ENCODE assay signal across 17 mouse cellular contexts in genomic region chr7:96705307-96706129, GRCm38 (mm10).
DNase-seq lines count a peak whose midpoint lies in the region; ATAC-seq and TF ChIP-seq lines count a peak whose summit lies in the region.
"Had no signal": no experiment of that assay in that cellular context is flagged by ENCODE, and none has a peak within 500 bp of the region (broad histone marks: within the 10 kb centered on the region; RNA-seq: fewer than 3 reads in every experiment).

No protein-coding gene starts in this region.

- TF ChIP-seq CTCF in MEL (IDR thresholded peaks at IDR 0.05 in 2 of 3, conservative IDR thresholded peaks at IDR 0.05 in 1 of 3; ENCODE audit: control insufficient read depth in 1 of 3, insufficient read depth in 1 of 3, low read depth in 2 of 3, low read length in 3 of 3, poor library complexity in 1 of 3, severe bottlenecking in 1 of 3) = no peak

- DNase-seq in MEL (ENCODE audit: low read depth, low spot score) = peak; percentile 93
- peak; percentile 34 for DNase-seq in liver
- DNase-seq in layer of hippocampus, adult 9-10 months (ENCODE audit: low spot score) = no peak
- DNase-seq in kidney, postnatal 36 days = no peak
- DNase-seq: cerebellum, adult 9-11 months; kidney, postnatal 25 days; right cerebral cortex, postnatal 4 days; thymus, postnatal 14 days had no signal

- TF ChIP-seq EP300 in MEL (IDR thresholded peaks at IDR 0.05; ENCODE audit: low read depth in 1 of 2, low read length in 2 of 2) = peak; percentile 98 to 99

- H3K4me2 ChIP-seq in forebrain, embryonic 13.5 days = no peak overlapping the region
- no peak overlapping the region for H3K4me2 ChIP-seq in midbrain, embryonic 13.5 days (replicated peaks)
- H3K4me2 ChIP-seq: heart, embryonic 13.5 days; lung, embryonic 15.5 days; neural tube, embryonic 13.5 days had no signal

- H3K27ac ChIP-seq in MEL (ENCODE audit: control insufficient read depth, low read depth, low read length) = peak overlapping the region; percentile 99
- no peak overlapping the region for H3K27ac ChIP-seq in forebrain, embryonic 13.5 days
- no peak overlapping the region for H3K27ac ChIP-seq in midbrain, embryonic 13.5 days
- H3K27ac ChIP-seq: heart, embryonic 13.5 days; hindbrain, embryonic 10.5 days; lung, embryonic 15.5 days; neural tube, embryonic 13.5 days had no signal

- 93% methylated on average over 8 of the region's 8 CpGs for WGBS in forebrain, embryonic 13.5 days
- WGBS in midbrain, embryonic 13.5 days = 91% methylated on average over 8 of the region's 8 CpGs

- peaks cover 0 to 60% of the 10 kb centered on the region in 2 experiments; a peak in 2 of 4 replicates for H3K36me3 ChIP-seq in MEL (ENCODE audit: control insufficient read depth in 1 of 2, insufficient read depth in 2 of 2, low read length in 2 of 2)
- H3K36me3 ChIP-seq in forebrain, embryonic 13.5 days (ENCODE audit: poor library complexity, severe bottlenecking) = peaks cover 57% of the 10 kb centered on the region
- peaks cover 17% of the 10 kb centered on the region for H3K36me3 ChIP-seq in midbrain, embryonic 13.5 days
- H3K36me3 ChIP-seq: heart, embryonic 13.5 days; lung, embryonic 15.5 days had no signal

- H3K79me2 ChIP-seq in MEL (ENCODE audit: control insufficient read depth, insufficient read depth, low read length, poor library complexity) = no peaks in the 10 kb centered on the region; the same call in 1 of the 2 replicates

- peak in 1 of 2 experiments; percentile 73; a peak in 2 of 4 replicates for TF ChIP-seq POLR2A in MEL (IDR thresholded peaks at IDR 0.05; ENCODE audit: control insufficient read depth in 1 of 2, insufficient read depth in 1 of 2, low read depth in 1 of 2, low read length in 2 of 2, poor library complexity in 1 of 2)

- TF ChIP-seq RAD21 in MEL (IDR thresholded peaks at IDR 0.05; ENCODE audit: low read depth, low read length) = no peak

- peak overlapping the region; percentile 75 for H3K9ac ChIP-seq in MEL (ENCODE audit: control insufficient read depth, low read depth, low read length, poor library complexity, severe bottlenecking)
- no peak overlapping the region for H3K9ac ChIP-seq in forebrain, embryonic 13.5 days
- no peak overlapping the region for H3K9ac ChIP-seq in midbrain, embryonic 13.5 days (replicated peaks)
- H3K9ac ChIP-seq: heart, embryonic 13.5 days; lung, embryonic 15.5 days; neural tube, embryonic 13.5 days had no signal

- ATAC-seq in erythroblast, adult 5-6 weeks (replicated peaks; ENCODE audit: low FRiP score, poor library complexity, severe bottlenecking) = peak; percentile 83
- ATAC-seq in megakaryocyte progenitor cell, adult 5-6 weeks (replicated peaks; ENCODE audit: poor library complexity) = peak; percentile 84
- no peak for ATAC-seq in forebrain, embryonic 13.5 days
- ATAC-seq in midbrain, embryonic 13.5 days = no peak

- H3K4me1 ChIP-seq in MEL (ENCODE audit: control insufficient read depth in 1 of 2, insufficient read depth in 2 of 2, low read length in 2 of 2) = peaks cover 36 to 83% of the 10 kb centered on the region in 2 experiments
- H3K4me1 ChIP-seq in forebrain, embryonic 13.5 days = 0 out of 2 replicates have a peak, but pooled peaks cover 6% of the 10 kb centered on the region
- H3K4me1 ChIP-seq in midbrain, embryonic 13.5 days (replicated peaks) = no peaks in the 10 kb centered on the region
- H3K4me1 ChIP-seq: lung, embryonic 15.5 days had no signal

- H3K4me3 ChIP-seq in MEL (ENCODE audit: control insufficient read depth in 1 of 2, insufficient read depth in 1 of 2, low read depth in 2 of 2, low read length in 2 of 2) = peak overlapping the region; percentile 55 to 59
- H3K4me3 ChIP-seq in forebrain, embryonic 13.5 days = no peak overlapping the region
- H3K4me3 ChIP-seq in midbrain, embryonic 13.5 days (replicated peaks) = no peak overlapping the region
- H3K4me3 ChIP-seq: heart, embryonic 13.5 days; hindbrain, embryonic 10.5 days; lung, embryonic 15.5 days; megakaryocyte, embryonic 14.5 days; neural tube, embryonic 13.5 days had no signal

- no peaks in the 10 kb centered on the region for H3K27me3 ChIP-seq in MEL (ENCODE audit: control insufficient read depth in 1 of 2, insufficient read depth in 2 of 2, low read length in 2 of 2)
- H3K27me3 ChIP-seq in forebrain, embryonic 13.5 days = no peaks in the 10 kb centered on the region
- peaks cover 17% of the 10 kb centered on the region for H3K27me3 ChIP-seq in midbrain, embryonic 13.5 days
- H3K27me3 ChIP-seq: lung, embryonic 15.5 days; neural tube, embryonic 13.5 days had no signal

- no peaks in the 10 kb centered on the region for H3K9me3 ChIP-seq in MEL (replicated peaks; ENCODE audit: insufficient read depth, low read length)
- no peaks in the 10 kb centered on the region for H3K9me3 ChIP-seq in forebrain, embryonic 13.5 days (replicated peaks)
- H3K9me3 ChIP-seq in midbrain, embryonic 13.5 days = no peaks in the 10 kb centered on the region
- H3K9me3 ChIP-seq: heart, embryonic 13.5 days; hindbrain, embryonic 10.5 days; lung, embryonic 15.5 days; megakaryocyte, embryonic 14.5 days; neural tube, embryonic 13.5 days had no signal

TF ChIP-seq in MEL, 35 proteins besides CTCF, POLR2A, EP300 and RAD21:
- TF ChIP-seq RCOR1 (IDR thresholded peaks at IDR 0.05; ENCODE audit: low read depth, low read length) = peak; percentile 88
- no peak for TF ChIP-seq ZC3H11A (IDR thresholded peaks at IDR 0.05; ENCODE audit: low read depth, low read length)
- peak; percentile 90 for TF ChIP-seq TAL1 (IDR thresholded peaks at IDR 0.05; ENCODE audit: low read length)
- peak; percentile 65 for TF ChIP-seq MYB (IDR thresholded peaks at IDR 0.05; ENCODE audit: low read depth, low read length)
- TF ChIP-seq HCFC1 (IDR thresholded peaks at IDR 0.05; ENCODE audit: low read depth, low read length) = peak; percentile 63; the same call in 1 of the 2 replicates
- TF ChIP-seq MYC (IDR thresholded peaks at IDR 0.05; ENCODE audit: low read depth, low read length) = peak; percentile 98
- no peak for TF ChIP-seq NRF1 (IDR thresholded peaks at IDR 0.05; ENCODE audit: insufficient read depth, low read depth, low read length, poor library complexity, severe bottlenecking)
- TF ChIP-seq KAT2A (conservative IDR thresholded peaks at IDR 0.05; ENCODE audit: low read depth, low read length) = no peak
- TF ChIP-seq MEF2A (IDR thresholded peaks at IDR 0.05; ENCODE audit: extremely low read depth, insufficient replicate concordance, low read depth, low read length, poor library complexity, severe bottlenecking) = no peak; the same call in 1 of the 2 replicates
- peak; percentile 98 for TF ChIP-seq GATA1 (IDR thresholded peaks at IDR 0.05; ENCODE audit: low read depth, low read length)
- TF ChIP-seq ZKSCAN1 (IDR thresholded peaks at IDR 0.05; ENCODE audit: low read depth, low read length) = no peak
- peak; percentile 85 for TF ChIP-seq MXI1 (IDR thresholded peaks at IDR 0.05; ENCODE audit: low read depth, low read length)
- no peak for TF ChIP-seq UBTF (IDR thresholded peaks at IDR 0.05; ENCODE audit: borderline replicate concordance, insufficient read depth, low read depth, low read length)
- TF ChIP-seq POLR2AphosphoS5 (IDR thresholded peaks at IDR 0.05; ENCODE audit: borderline replicate concordance, low read depth, low read length) = no peak
- peak; percentile 94 for TF ChIP-seq TBP (IDR thresholded peaks at IDR 0.05; ENCODE audit: low read depth, low read length)
- no peak for TF ChIP-seq USF2 (IDR thresholded peaks at IDR 0.05; ENCODE audit: borderline replicate concordance in 1 of 2, insufficient read depth in 1 of 2, low read depth in 1 of 2, low read length in 2 of 2)
- TF ChIP-seq MAZ (IDR thresholded peaks at IDR 0.05; ENCODE audit: low read depth, low read length) = no peak; the same call in 1 of the 2 replicates
- TF ChIP-seq E2F4 (IDR thresholded peaks at IDR 0.05; ENCODE audit: borderline replicate concordance, low read depth, low read length) = no peak
- TF ChIP-seq CHD1 (IDR thresholded peaks at IDR 0.05; ENCODE audit: low read depth, low read length) = 0 out of 2 replicates have a peak, but pooled peaks have one; percentile 72
- TF ChIP-seq ELF1 (IDR thresholded peaks at IDR 0.05; ENCODE audit: low read depth, low read length) = no peak; the same call in 1 of the 2 replicates
- TF ChIP-seq ETS1 (IDR thresholded peaks at IDR 0.05; ENCODE audit: low read depth, low read length) = peak; percentile 93
- peak; percentile 94 for TF ChIP-seq TCF12 (IDR thresholded peaks at IDR 0.05; ENCODE audit: low read depth, low read length)
- TF ChIP-seq USF1 (IDR thresholded peaks at IDR 0.05; ENCODE audit: low read depth, low read length) = 0 out of 2 replicates have a peak, but pooled peaks have one; percentile 47
- TF ChIP-seq NELFE (IDR thresholded peaks at IDR 0.05; ENCODE audit: low read depth, low read length) = peak; percentile 76
- peak; percentile 95 for TF ChIP-seq SIN3A (IDR thresholded peaks at IDR 0.05; ENCODE audit: low read length)
- TF ChIP-seq ZNF384 (IDR thresholded peaks at IDR 0.05; ENCODE audit: low read depth, low read length) = no peak
- no peak for TF ChIP-seq GABPA (IDR thresholded peaks at IDR 0.05; ENCODE audit: low read depth, low read length)
- peak; percentile 93 for TF ChIP-seq MAX (IDR thresholded peaks at IDR 0.05; ENCODE audit: low read length)
- TF ChIP-seq ZMIZ1 (IDR thresholded peaks at IDR 0.05; ENCODE audit: low read depth, low read length) = peak; percentile 97
- TF ChIP-seq JUND (IDR thresholded peaks at IDR 0.05; ENCODE audit: low read depth, low read length) = peak; percentile 88
- peak; percentile 66; the same call in 1 of the 2 replicates for TF ChIP-seq BHLHE40 (IDR thresholded peaks at IDR 0.05; ENCODE audit: borderline replicate concordance, low read depth, low read length)
- peak; percentile 84 for TF ChIP-seq POLR2AphosphoS2 (IDR thresholded peaks at IDR 0.05; ENCODE audit: low read length)
- 0 out of 2 replicates have a peak, but pooled peaks have one; percentile 58 for TF ChIP-seq MAFK (IDR thresholded peaks at IDR 0.05; ENCODE audit: borderline replicate concordance, low read depth, low read length)
- no peak for TF ChIP-seq CHD2 (IDR thresholded peaks at IDR 0.05; ENCODE audit: low read length)
- TF ChIP-seq SMC3 (IDR thresholded peaks at IDR 0.05; ENCODE audit: low read depth, low read length) = no peak

Comparison
In these comparisons a context has a peak if more than half of its experiments do, and no peak if none do; other contexts are left out.
1. DNase-seq: peak in MEL (single experiment) and liver (single experiment); none in layer of hippocampus, adult 9-10 months (single experiment) and kidney, postnatal 36 days (0 of 2).
2. H3K4me3 ChIP-seq: peak in MEL (2 of 2); none in forebrain, embryonic 13.5 days (single experiment) and midbrain, embryonic 13.5 days (single experiment).
3. ATAC-seq: peak in erythroblast, adult 5-6 weeks (single experiment) and megakaryocyte progenitor cell, adult 5-6 weeks (single experiment); none in forebrain, embryonic 13.5 days (single experiment) and midbrain, embryonic 13.5 days (single experiment).